Mouse (Mus musculus): ENCODE measurements around the gene Prss12.

DNA sequence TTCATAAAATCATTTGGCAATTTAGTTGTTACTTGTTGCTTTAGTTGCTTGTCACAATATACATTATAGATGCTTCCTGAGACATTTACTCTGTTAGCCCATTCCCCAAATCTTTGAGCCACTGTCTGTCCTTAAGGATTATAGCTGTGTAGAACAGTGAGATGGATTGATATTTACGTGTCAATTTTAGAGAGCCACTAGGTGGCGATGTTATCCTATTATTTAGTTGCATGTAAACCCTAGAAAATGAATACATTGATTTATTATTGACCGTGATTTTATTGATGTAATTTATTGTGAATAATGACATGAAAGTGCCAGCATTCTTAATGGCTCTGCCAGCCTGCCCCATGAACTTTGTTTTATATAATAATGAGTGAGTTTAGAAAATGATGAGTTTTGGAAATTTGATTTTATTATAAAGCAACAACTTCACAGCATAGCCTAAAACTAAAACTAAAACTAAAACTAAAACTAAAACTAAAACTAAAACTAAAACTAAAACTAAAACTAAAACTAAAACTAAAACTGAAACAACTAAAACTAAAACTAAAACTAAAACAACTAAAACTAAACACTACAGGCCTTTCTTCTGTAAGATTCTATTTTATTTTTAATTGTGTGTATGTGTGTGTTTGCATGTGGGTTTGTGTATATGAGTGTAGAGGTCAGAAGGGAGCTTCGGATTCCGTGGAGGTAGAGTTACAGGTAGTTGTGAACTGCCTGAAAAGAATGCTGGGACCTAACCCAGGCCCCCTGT is 69.1 kb downstream of the Prss12 start:
- TF ChIP-seq EP300 (IDR thresholded peaks at IDR 0.05; ENCODE audit: insufficient read depth, low read depth, low read length) (no peak), CTCF (IDR thresholded peaks at IDR 0.05; ENCODE audit: low read depth, low read length) (no peak), POLR2A (IDR thresholded peaks at IDR 0.05; ENCODE audit: insufficient read depth, low read length) (no peak)
